Mouse (Mus musculus): ENCODE results near the gene Olfr324.

Olfr324 gene

DNA sequence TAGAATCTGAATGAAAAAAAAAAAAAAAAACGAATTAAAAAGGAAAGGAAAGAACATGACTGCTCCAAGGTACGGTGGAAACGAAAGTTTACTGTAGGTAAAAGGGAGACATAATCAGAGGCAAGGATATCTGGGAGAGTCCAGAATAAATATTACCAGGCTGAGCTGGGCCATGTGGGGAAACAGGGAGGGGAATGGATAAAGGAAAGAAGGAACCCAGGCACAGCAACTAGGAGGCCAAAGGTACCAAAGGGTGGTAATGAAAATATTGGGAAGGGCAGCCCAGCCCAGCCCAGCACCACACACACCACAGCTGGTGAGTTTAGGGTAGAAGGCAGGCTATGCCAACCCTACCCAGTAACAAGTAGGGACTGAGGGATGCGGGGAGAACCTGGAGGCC is 40.0 kb downstream of the Olfr324 start:
- no peak for DNase-seq (ENCODE audit: low read depth, low spot score)

DNA sequence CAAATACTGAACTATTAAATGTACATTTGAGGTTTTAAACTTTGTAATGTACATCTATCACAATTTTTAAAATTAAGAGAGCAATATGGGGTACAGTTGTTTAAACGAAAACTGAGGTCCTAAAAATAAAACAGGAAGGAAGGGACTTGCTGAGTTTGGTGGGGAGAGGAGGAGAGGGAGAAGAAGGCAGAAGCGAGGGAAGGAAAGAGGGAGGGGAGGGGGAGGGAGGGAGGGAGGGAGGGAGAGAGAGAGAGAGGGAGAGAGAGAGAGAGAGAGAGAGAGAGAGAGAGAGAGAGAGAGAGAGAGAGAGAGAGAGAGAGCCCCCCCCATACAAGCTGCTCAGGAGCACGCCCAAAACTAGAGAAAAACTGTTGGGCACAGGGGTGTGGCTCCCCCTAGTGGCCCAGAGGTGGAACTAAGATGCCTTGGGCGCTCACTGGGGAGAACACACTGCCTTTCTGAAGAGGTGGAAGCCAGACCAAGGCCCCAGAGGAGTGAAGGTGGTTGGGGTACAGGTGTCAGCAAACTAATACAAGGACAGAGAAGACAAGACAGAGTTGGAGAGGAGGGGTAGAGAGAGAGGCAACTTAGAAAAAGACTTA is 41.6 kb downstream of the Olfr324 start:
- peak; percentile 28 for DNase-seq (ENCODE audit: low read depth, low spot score)

DNA sequence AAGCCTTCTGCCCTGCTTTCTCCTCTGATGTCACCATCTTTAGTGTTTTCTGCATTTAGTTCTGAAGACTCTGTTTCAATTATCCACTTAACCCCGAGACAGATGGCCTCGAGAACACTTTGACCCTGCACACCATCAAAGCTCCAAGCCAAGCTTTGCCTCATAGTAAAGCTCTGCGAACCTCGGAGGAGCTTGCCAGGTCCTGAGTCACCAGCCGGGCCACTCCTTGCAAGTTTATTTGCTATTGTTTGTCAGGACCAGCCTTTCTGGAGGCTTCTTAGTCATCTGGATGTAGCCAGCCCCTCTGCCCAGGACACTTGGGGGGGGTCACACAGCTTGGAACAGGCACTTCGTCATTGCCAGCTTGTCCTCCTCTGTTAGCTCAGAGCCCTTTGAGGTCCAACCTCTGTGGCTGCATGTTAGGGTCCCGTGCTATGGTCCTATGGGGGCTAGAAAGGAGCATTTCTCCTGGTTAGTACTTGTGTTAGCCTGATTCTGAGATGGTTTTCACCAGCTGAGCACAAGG is 43.3 kb downstream of the Olfr324 start:
- DNase-seq (ENCODE audit: low read depth, low spot score), result no peak

DNA sequence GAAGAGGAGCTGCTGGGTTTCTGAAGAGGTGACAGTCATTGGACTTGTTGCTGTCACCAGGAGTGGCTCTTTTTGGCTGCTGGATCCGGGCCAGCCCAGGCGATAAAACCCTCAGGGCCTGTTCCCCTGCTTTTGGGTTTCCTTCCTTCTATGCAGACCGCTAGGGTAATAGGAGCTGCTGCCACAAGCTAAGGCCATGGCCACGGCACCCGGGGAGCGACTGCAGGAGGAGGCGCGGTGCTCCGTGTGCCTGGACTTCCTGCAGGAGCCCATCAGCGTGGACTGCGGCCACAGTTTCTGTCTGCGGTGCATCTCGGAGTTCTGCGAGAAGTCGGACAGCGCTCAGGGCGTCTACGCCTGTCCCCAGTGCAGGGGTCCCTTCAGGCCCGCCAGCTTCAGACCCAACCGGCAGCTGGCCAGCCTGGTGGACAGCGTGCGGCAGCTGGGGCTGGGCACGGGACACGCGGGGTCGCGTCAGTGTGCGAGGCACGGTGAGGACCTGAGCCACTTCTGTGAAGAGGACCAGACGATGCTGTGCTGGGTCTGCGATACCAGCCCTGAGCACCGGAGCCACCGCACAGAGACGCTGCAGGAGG is 45.5 kb downstream of the Olfr324 start, which contains the start of gene Trim58:
Trim58 (plus strand) TSS at position 194 of the 596 bp plus-strand sequence.
- no peak for DNase-seq (ENCODE audit: low read depth, low spot score)

DNA sequence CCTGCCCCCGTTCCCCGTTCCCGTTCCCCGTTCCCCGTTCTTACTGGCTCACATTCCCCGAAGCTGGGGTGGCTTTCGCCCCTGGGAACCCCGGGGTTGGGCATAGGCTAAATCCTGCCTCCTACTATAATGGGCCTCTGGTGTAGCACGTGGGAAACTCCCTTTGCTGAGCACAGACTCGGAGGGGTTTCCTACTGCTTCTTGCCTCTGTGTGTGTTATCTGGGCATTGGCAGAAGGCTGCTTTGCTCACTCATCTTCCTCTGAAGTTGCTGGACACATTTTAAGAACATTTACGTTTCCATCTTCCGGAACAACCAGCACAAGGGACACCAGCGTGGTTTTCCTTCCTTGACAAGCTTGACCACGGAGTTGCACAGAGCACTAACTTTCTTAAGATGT is 46.1 kb downstream of the Olfr324 start:
- no peak for DNase-seq (ENCODE audit: low read depth, low spot score)

DNA sequence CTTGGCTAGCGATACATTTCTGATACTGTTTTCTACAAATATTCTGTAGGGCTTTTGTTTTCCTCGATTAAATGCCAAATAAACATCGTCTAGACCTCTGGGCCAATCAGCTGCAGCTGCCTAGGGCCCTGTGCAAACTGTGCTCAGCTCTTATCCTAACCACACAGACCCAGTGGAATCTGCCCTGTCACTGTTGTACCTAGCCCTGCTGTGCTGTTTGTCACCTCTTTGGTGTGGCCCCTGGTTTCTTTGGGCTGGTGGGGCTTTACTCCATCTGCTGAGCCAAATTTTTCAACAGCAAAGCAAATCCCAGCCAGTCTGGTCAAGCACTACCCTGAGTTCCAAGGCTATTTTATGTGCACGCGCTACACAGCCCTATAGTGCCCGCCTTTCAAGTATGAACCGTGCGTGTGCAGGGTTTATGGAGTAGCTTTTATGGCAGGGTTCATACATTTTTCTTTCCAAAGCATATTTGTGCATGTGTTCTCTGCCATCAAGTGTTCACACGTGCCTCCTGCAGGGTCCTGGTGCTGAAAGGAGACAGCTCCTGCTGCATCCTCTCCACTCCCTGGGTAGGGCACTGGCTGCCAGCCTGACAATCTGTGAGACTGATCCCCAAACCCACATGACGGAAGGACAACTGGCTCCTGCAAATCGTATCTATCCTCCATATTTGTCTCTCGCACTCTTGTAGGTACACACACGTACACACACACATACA is 46.9 kb downstream of the Olfr324 start:
- no peak for DNase-seq (ENCODE audit: low read depth, low spot score)

DNA sequence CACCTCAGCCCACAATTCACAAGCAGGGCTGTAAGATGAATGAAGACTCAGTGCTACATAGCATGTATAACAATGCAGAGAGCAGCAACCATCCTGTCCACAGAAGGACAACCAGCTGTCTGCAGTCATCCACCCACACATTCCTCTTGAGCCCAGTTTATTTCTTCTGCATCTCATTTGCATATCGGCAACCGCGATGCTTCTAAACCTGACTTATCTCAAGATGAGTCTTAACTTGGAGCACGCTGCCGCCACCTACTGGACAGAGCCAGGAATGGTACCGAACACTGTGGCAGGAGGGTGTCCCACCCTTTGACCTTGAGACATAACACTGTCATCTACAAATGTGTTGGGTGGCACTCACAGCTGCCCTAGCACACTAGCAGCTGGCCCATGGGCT is 48.4 kb downstream of the Olfr324 start:
- DNase-seq (ENCODE audit: low read depth, low spot score), result no peak

Measured in retina, postnatal 7 days (tissue).